Mouse (Mus musculus) cerebellum, adult 2 months (tissue): ENCODE measurements around the gene Map10. TPM values are rescaled to one million over a fixed set of nuclear protein-coding genes. Genes with fewer than 3 reads are reported as not detected.

ENCODE experiments used
- DNase-seq, 2 experiments: peaks; one replicate each; pipeline ENCODE4 v3.0.0; 2021
- H3K27ac ChIP-seq: fragments of 200-500 bp; 2 replicates; pipeline ENCODE4 v1.5.1; 2012; ENCODE audit warnings: low read length, control low read depth, inconsistent platforms; ENCODE audit not compliant: insufficient read depth
- H3K27me3 ChIP-seq: fragments of 200-500 bp; 2 replicates; pipeline ENCODE4 v1.6.1; 2012; ENCODE audit warnings: inconsistent platforms, mild to moderate bottlenecking, low read length, moderate library complexity; ENCODE audit not compliant: control insufficient read depth, insufficient read depth
- H3K4me1 ChIP-seq: fragments of 200-500 bp; 2 replicates; pipeline ENCODE4 v1.6.1; 2011; ENCODE audit warnings: low read length; ENCODE audit not compliant: control insufficient read depth, insufficient read depth
- H3K4me3 ChIP-seq: fragments of 200-500 bp; replicated peaks from 2 replicates; pipeline ENCODE3; 2011; ENCODE audit warnings: mild to moderate bottlenecking, low read depth, low read length, control low read depth; ENCODE audit not compliant: insufficient read depth
- CTCF ChIP-seq: fragments of 200-500 bp; IDR thresholded peaks from 2 replicates; pipeline ENCODE4 v1.5.1; 2011; ENCODE audit warnings: low read depth, mild to moderate bottlenecking, control low read depth, low read length, moderate library complexity, borderline replicate concordance; ENCODE audit not compliant: insufficient read depth
- POLR2A ChIP-seq: fragments of 200-500 bp; IDR thresholded peaks from 2 replicates; pipeline ENCODE4 v1.6.1; 2011; ENCODE audit warnings: low read length, control low read depth, borderline replicate concordance; ENCODE audit not compliant: insufficient read depth
- WGBS: fragments of 180-500 bp; shearing (Covaris S2); methylation state at CpG from one replicate; pipeline ENCODE4 v1.1.7; 2018; 5-methylcytosine and 5-hydroxymethylcytosine counted together
- polyA plus RNA-seq: library from polyadenylated mRNA; depleted of rRNA; stranded (reverse); fragments of >200 nt; gene quantifications from 2 replicates; pipeline ENCODE4 v1.2.3, GENCODE M21; 2012; rRNA removed

Gene Map10
- polyA plus RNA-seq: 2.6 and 3.0 TPM in 2 replicates

- WGBS: under 1% methylated on average over 55 of the region's 62 CpGs
- H3K4me1 ChIP-seq: peaks cover 16% of the 10 kb centered on the region
- no peaks in the 10 kb centered on the region for H3K27me3 ChIP-seq
- peak within 1 kb of the TSS; percentile 49 for H3K4me3 ChIP-seq
- peak; percentile 50; the same call in 1 of the 2 replicates for TF ChIP-seq POLR2A
- no peak for TF ChIP-seq CTCF
- peak; percentile 89 to 90 for DNase-seq
- H3K27ac ChIP-seq: no peak within 1 kb of the TSS
These were observed at the start of gene Map10 for GRCm38 (mm10) chr8:125669700-125670195. Gene Map10 (plus strand): TSS chr8:125669818.

DNA sequence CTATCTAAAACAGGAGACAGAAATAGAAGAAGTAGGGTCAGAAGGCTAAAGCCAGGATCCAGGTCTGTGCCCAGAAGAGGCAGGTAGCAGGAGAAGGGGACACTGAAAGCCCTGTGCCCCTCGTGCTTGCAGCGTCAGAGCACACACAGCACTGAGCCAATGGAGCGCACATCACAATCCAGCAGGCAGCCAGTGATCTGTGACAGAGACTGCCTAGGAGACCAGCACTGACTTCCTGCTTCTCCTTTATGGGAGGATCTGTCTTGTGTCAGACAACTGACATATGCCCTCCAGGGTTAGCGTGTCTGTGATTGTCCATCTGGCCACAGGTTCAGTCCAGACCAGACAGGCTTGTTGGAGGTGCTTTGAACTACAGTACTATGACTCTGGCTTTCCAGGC lies 49.3 kb upstream of the Map10 start:
- no peak for TF ChIP-seq POLR2A
- no peak for TF ChIP-seq CTCF
- Histone ChIP-seq H3K27me3 (no peaks in the 10 kb centered on the region), H3K4me3 (no peak overlapping the region), H3K27ac (no peak overlapping the region), H3K4me1 (peaks cover 16% of the 10 kb centered on the region)
- DNase-seq: no peak
- WGBS: 75% methylated on average over 4 of the region's 4 CpGs

- Histone ChIP-seq H3K27me3 (no peaks in the 10 kb centered on the region), H3K4me3 (no peak overlapping the region), H3K4me1 (peaks cover 20% of the 10 kb centered on the region), H3K27ac (no peak overlapping the region)
- no peak for TF ChIP-seq POLR2A
- no peak for TF ChIP-seq CTCF
- WGBS: 73% methylated on average over 8 of the region's 8 CpGs
- DNase-seq: no peak
These were observed 45.3 kb upstream of the Map10 start for GRCm38 (mm10) chr8:125624287-125624686.

DNA sequence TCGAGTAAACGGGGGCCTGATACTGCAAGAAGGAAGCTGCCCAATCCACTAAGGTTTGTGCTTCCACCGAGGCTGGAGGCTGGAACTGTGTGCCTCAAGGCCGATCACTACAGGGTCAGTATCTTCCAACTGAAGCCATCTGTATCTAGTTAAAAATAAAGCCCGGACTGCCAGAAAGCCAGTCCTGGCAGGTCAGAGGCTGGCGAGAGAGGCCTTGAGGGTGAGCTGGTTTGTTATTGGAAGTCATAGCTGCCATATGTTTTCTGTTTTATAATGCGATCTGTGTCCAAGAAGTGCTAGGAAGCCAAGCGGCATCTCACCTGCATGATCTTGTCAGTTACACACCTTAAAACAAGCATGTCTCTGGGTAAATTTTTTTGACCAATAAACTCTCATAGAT lies 43.2 kb upstream of the Map10 start:
- peak; percentile 58 to 86 for DNase-seq
- TF ChIP-seq POLR2A (no peak), CTCF (no peak)
- no peak overlapping the region for H3K27ac ChIP-seq
- no peak overlapping the region for H3K4me3 ChIP-seq
- 19% methylated on average over 8 of the region's 8 CpGs for WGBS
- no peaks in the 10 kb centered on the region for H3K27me3 ChIP-seq
- peaks cover 10% of the 10 kb centered on the region; the same call in 1 of the 2 replicates for H3K4me1 ChIP-seq

- H3K4me1 ChIP-seq: peaks cover 10% of the 10 kb centered on the region; the same call in 1 of the 2 replicates
- no peak overlapping the region for H3K27ac ChIP-seq
- no peaks in the 10 kb centered on the region for H3K27me3 ChIP-seq
- DNase-seq: no peak
- H3K4me3 ChIP-seq: no peak overlapping the region
- 93% methylated on average over 1 of the region's 1 CpGs for WGBS
- TF ChIP-seq POLR2A: no peak
- TF ChIP-seq CTCF: no peak
These were observed 40.8 kb upstream of the Map10 start for GRCm38 (mm10) chr8:125628834-125629233.

DNA sequence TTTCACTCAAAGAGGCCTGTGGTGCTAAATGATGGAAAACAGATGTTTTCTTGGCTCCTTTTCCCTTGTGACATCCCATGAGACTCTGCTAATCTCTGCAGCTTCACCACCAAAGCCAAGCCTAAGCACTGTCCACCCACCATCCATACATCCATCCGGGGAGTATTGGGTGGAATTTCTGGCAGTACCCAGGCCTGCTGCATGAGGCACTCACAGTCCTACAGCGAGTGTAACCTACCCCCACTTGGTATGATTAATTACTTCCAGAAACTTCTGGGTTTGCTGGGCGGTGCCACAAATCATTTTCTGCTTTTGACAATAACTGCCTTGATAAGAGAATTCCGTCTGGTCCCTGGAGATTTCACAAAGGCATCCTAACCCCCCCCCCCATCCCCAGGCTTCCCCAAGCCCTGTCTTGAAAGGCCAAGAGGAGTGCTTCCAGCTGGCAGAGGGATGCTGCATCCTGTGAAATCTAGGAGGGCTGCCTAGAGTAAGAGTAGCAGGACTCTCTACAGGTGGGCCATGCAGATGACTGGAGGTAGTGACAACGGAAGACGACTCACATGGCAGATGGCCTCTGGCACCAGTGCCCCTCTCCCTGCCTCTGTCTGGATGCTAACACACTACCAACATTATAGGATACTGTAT lies 31.1 kb upstream of the Map10 start:
- TF ChIP-seq CTCF (no peak), POLR2A (no peak)
- no peak for DNase-seq
- no peak overlapping the region for H3K4me3 ChIP-seq
- H3K4me1 ChIP-seq: peaks cover 13% of the 10 kb centered on the region; the same call in 1 of the 2 replicates
- 67% methylated on average over 6 of the region's 6 CpGs for WGBS
- H3K27me3 ChIP-seq: no peaks in the 10 kb centered on the region
- no peak overlapping the region for H3K27ac ChIP-seq

DNA sequence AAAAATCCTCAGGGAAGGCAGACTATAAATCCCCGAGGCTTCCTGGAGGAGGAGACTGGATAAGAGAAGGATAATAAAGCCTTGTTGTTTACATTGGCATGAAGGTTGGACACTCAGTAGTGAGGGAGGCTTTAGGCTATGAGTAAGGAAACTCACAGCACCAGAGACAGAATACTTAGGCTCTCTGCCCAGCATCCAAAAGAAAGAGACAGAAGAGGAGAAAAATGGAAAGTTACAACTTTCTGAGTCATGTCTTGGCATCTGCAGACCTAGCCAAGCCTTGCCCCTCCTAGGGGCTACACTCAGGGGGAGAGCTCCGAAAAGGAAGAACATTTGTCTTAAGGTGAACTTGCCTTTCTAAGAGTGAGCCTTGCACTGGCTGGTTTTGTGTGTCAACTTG lies 30.0 kb upstream of the Map10 start:
- DNase-seq: no peak

DNA sequence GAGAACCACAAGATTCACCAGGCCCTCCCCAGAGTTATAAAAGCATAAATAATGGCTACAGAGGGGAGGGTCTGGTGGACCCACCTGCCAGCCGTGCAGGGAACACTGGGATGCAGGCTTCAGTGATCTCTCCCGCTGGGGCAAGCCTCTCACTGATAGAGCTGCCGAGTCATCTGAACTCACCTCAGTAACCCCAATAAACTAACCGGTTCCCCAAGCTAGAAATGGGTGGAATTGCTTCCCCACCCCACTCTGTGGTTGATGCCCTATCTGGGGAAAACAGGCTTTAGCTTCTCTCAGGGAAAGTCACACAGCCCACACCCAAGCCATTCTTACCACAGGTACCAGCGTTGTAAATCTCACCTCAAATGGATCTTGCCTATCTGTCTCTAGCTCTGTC lies 28.9 kb upstream of the Map10 start:
- TF ChIP-seq POLR2A (no peak), CTCF (no peak)
- 95% methylated on average over 5 of the region's 5 CpGs for WGBS

More for the DNA sequence above, 30.0 kb upstream of the Map10 start:
- no peak overlapping the region for H3K27ac ChIP-seq
- H3K4me3 ChIP-seq: no peak overlapping the region
- WGBS: 91% methylated on average over 2 of the region's 2 CpGs
- peaks cover 13% of the 10 kb centered on the region; the same call in 1 of the 2 replicates for H3K4me1 ChIP-seq
- H3K27me3 ChIP-seq: no peaks in the 10 kb centered on the region
- TF ChIP-seq CTCF (no peak), POLR2A (no peak)

More for the DNA sequence above, 28.9 kb upstream of the Map10 start:
- Histone ChIP-seq H3K27ac (no peak overlapping the region), H3K4me3 (no peak overlapping the region), H3K27me3 (no peaks in the 10 kb centered on the region), H3K4me1 (peaks cover 13% of the 10 kb centered on the region; the same call in 1 of the 2 replicates)
- no peak for DNase-seq
